Mouse (Mus musculus) B cell, adult (primary cell): ENCODE data around the gene Ndufaf8. TPM values are rescaled to one million over a fixed set of nuclear protein-coding genes. Genes with fewer than 3 reads are reported as not detected.

Experiments used
- total RNA-seq: library from RNA; stranded (reverse); gene quantifications from 4 replicates; pipeline ENCODE4 v1.2.4, GENCODE M21; 2023; ENCODE audit not compliant: inconsistent age

The Ndufaf8 gene
- 26.4 to 49.1 TPM (median 33.9 TPM) in 4 replicates for total RNA-seq

DNA sequence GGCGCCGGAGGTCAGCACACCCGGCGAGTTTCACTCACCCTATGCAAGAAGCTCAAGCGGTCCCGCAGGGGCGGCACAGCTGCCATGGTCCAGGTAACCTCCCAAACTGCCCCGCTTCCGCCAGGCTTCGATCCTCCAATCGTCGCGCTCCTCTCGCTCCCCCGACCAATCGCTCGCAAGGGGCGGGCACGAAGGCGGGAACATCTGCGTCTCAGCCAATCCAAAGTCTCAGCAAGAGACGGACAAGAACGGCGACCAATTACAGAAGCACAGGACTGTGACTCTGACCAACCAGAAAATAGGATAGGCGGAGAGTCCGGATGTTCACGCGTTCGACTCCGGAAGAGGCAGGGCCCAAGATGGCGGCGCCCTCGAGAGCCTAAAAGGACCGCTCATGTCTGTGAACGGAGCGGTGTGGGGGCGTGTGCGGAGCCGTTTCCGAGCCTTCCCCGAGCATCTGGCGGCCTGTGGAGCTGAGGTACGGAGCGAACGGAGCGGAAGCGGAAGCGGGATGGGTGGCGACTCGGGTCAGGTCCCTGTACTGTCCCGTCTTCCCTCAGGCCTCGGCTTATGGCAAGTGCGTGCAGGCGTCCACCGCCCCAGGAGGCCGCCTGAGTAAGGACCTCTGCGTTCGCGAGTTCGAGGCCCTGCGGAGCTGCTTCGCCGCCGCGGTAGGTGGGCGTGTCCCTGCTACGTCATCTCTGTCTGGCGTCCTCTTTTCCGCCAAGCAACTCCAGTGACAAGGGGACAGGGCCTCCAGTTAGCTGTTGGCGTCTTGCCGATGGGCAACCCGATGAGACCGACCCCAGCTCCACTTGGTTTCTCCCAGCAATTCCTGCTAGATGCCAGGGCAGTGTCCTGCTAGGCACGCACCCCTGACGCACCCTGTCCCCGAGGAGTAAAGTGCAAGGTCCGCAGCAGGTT is at the start of gene Ndufaf8, which contains the start of gene Tepsin:
Ndufaf8 (plus strand) TSS at position 341 of the 924 bp plus-strand sequence.
Tepsin (minus strand) TSS at position 144 of the 924 bp plus-strand sequence.

DNA sequence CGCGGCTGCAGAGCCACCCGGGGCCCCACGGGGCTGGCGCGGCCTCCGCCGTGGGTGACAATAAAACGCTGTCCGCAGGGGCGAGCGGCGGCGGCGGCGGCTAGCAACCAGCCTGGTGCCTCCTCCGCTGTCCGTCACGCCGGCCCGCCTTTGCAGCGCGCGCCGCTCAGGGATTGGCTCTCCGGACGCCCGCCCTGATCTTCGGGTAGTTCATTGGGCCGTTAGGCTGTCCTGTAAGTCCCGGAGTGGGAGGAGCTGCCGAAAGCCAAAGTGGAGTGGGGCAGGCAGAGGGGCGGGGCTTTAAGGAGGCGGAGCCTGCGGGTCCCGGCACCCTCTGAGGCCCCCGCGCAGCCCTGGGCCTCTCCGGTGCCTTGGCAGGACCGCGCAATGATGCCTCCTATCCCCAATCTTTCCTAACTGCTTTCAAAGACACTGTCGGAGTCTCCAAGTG is 12.0 kb upstream of the Ndufaf8 start, which contains the start of gene Cep131:
Cep131 (minus strand) TSS at position 126 of the 451 bp plus-strand sequence.

Other genes with a start within 250 kb of the Ndufaf8 start
- gene Chmp6, start 185.5 kb upstream of the Ndufaf8 start, total RNA-seq: 22.9 to 41.6 TPM (median 35.1 TPM) in 4 replicates
- gene Baiap2, start 156.2 kb upstream of the Ndufaf8 start, total RNA-seq: 22.8 to 27.1 TPM (median 24.4 TPM) in 4 replicates
- 0.21 TPM in 1 of 4 replicates, not detected in the others for gene Aatk, start 51.8 kb upstream of the Ndufaf8 start, total RNA-seq
- gene Cep131, start 12.1 kb upstream of the Ndufaf8 start, total RNA-seq: 14.4 to 20.4 TPM (median 17.4 TPM) in 4 replicates
- 17.1 to 25.3 TPM (median 18.5 TPM) in 4 replicates for gene Tepsin, start 197 bp upstream of the Ndufaf8 start, total RNA-seq
- 95.8 to 106 TPM (median 104 TPM) in 4 replicates for gene Slc38a10, start 52.4 kb downstream of the Ndufaf8 start, total RNA-seq
- 0.03 to 0.78 TPM (median 0.25 TPM) in 4 replicates for gene Bahcc1, start 134.0 kb downstream of the Ndufaf8 start, total RNA-seq
- gene Actg1, start 249.6 kb downstream of the Ndufaf8 start, total RNA-seq: 1,255 to 1,296 TPM (median 1,289 TPM) in 4 replicates